Mouse (Mus musculus): ENCODE results near the gene Hdac4.
A peak's percentile ranks its signal among the peaks of the same experiment; 100 is the strongest.

Gene Hdac4

DNA sequence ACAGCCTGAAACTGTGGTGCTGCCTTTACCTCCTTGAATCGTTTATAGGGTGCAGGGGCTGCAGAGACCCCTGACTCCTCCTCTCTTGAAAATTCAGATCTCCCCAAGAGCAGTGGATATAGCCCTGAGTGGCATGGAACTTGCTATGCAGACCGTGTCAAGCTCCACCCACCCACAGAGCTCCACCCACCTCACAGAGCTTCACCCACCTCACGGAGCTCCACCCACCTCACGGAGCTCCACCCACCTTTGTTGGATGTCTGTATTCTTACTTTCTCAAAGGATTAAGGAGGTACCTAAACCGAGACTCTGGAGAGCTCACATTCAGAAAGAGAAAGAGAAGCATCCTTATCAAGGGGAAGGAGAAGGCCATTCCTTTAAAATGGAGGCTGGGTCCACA is 279.5 kb downstream of the Hdac4 start:
- DNase-seq, result no peak

DNA sequence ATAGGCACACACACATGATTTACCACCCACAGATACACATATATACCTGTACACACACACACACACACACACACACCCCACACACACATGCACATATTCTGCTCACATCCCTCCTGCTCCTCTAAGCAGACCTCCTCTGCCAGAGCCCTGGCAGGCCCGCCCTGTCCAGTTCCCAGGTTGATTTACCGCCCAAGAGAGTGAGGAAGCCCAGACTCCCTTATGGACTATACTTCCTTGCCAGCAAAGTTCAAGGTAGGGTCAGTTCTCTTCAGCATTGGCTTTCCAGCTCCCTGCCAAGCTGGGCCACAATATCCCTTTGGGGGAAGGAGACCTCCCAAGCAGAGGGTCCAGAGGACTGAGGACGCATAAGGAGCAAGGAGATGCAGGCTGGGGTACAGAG is 280.9 kb downstream of the Hdac4 start:
- no peak for DNase-seq

DNA sequence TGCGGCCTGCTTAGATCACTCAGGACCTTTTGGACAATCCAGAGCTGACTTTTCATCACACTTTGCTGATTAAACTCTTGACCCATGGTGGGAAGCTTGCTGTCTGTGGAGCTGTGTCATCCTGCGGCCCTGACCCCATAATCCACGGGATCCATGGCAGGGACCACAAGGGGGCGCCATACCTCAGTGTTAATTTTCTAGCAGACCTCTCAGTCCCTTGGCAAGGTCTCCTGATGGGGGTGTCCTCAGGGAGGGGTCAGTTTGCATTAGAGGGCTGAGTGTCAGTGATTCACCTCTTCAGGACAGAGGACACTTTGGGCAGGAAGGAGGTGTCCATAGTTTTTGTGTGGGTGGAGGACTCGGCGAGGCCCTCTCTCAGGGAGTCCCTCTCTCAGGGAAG is 281.6 kb downstream of the Hdac4 start:
- DNase-seq, result peak; percentile 60

DNA sequence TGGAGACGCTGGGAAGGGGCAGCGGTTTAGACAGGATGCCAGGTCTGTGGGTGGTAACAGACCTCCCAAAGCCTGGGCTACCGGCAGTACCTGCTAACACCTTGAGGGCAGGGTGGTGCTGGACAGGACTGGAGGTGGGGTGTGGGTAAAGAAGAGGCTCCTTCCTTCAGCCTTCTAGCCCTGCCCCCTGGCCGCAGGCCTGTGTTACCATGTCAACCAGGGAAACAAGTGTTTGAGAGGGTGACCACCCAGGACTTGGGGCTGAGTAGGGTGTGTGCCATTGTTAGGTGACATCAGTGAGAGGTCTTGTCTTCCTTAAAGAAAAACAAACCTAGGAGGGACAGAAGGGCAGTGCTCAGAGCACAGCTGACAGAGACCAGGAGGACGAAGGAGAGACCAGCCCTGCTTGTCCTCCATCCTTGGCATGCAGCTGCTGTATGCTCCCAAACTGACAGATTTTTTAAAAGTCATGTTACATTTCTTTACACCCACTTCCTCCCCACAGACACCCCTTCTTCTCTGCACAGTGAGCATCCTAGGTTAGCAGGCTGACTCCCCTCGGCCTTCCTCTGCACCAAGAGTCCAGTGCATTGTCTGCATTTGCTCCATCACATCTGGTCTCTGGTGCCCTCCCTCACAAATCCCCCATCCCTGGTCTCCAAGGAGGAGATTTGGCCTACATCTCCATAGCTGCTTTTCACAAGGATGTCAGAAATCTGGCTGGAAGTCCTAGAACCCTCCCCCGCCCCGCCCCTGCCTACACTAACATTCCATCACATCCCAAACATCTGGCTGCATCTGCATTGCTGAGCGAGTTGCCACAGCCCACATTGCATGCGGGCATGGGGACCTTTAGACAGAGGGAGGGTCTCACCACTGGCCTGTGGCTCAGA is 283.0 kb downstream of the Hdac4 start:
- no peak for DNase-seq

DNA sequence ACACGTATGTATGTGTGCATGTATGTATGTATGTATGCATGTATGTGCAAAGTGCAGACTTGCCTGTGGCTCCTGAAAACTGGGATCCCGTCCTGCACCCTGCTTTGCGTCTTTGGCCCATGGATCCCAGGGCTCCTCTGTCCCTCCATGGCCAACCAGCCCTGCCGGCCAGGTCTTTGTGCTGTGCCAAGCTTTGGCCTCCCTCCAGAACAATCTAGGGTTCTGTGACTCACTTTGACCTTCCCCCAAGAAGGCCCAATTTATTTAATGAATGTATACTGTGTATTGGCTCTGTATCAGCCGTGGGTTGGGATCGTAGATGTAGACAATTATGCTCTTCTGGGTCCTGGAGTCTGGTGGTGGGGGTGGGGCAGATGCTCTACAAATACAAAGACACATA is 290.2 kb downstream of the Hdac4 start:
- DNase-seq, result no peak

GRCm38 (mm10) chr1:91903241-91903981 is 292.1 kb downstream of the Hdac4 start:
- DNase-seq, result no peak

DNA sequence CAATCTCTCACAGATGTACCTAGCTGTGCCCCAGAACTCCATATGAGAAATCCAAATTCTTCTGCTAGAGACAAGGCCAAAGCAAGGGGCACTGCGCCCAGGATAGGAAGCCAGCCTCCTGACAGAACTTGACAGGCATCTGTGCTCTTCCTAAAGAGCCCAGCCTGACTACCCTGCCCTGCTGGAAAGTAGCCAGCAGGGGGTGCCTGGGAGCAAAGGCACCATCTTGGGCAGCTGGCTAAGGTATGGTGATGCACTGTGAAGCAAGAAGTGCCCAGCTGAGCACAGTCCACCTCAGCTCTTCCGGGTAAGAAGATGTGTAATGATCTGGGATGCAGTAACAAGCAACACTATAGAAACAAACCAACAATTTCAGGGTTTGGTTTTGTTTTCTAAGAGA is 298.4 kb downstream of the Hdac4 start:
- DNase-seq, result peak; percentile 14 to 18

GRCm38 (mm10) chr1:91894286-91894685 is 301.2 kb downstream of the Hdac4 start:
- DNase-seq, result no peak

DNA sequence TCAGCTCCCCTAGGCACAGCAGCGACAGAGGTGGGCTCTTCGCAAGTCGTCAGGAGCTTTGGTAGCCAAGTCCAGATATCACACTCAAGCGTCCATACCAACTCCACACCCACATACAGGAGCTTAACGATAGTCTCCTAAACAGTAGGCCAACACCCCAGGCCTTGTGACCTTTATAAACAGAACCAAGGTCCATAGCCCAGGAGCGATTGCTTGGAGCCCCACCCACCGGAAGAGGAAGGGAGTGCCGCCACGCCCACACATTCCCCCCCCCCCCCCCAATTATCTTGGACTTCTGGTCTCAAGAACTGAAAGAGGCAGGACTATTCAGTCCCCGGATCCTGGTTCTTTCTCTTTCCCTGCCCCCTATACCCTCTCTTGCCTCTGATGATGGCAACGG is 301.9 kb downstream of the Hdac4 start:
- no peak for DNase-seq

DNA sequence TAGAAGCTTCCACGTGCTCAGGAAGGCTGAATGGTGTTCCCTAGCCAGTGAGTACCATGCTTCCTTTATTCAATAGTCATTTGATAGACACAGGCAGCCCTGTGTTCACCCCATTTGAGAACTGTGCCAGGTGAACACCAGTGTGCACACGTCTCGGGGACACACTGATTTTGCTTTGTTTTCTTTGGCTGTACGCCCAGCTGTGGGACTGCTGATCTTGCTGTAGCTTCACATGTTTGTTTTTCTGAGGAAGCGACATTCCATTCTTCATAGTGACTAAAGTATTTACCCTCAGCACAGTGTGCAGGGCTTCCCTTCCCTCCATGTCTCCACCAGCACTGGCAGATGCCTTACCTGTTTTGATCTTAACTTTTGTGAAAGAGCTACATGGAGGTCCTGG is 312.4 kb downstream of the Hdac4 start:
- DNase-seq, result no peak

- no peak for DNase-seq
These were observed 314.6 kb downstream of the Hdac4 start for GRCm38 (mm10) chr1:91880899-91881298.

DNA sequence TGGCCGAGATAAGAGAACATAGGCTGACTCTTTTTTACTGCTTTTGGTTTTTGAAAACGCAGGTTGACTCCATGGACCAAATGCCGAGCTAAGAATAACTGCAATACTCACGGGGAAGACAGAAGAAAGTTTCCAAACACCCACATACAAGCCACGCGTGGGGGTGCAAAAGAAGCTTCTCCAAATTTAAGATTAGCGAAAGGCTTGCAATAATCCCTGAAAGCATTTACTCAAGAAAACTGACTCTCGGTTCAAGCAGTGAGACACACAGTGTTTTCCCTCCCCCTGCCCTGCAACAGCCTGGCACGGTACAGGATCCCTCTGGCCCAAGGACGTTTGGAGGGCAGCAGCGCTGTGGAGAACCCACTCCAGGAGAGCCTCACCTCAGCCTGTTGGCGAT is 315.3 kb downstream of the Hdac4 start:
- DNase-seq, result no peak

All from B cell, adult 2 months (primary cell).